Mouse (Mus musculus): ENCODE results near the gene Aldh16a1.
A peak's percentile ranks its signal among the peaks of the same experiment; 100 is the strongest.
"Not testable (repeated sequence)": the region's sequence is repeated elsewhere in the genome, so short reads cannot be mapped to it uniquely, and the experiment has no call there.

Aldh16a1 gene

DNA sequence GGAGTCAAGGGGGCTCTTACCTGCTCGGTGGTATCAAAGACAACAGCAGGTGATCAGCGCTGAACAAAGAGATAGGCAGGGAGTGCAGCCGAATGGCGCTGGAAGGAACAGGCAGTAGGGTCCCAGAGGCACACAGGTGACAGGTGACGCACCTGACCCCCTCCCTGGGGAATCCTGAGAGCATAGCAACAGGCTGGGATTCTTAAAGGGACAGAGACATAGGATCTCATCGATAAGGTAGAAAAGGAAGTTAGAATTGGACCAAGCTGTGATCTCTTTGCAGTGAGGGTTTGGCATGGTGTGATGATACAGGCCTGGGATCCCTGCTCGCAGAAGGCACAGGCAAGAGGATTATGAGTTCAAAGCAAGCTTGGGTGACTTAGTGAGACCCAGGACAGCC lies 25.1 kb upstream of the Aldh16a1 start, which contains the start of gene Gfy:
Gene Gfy, minus strand, starts transcription at position 101 of the 400 bp plus-strand sequence.
- DNase-seq (ENCODE audit: low spot score in 2 of 2): no peak

DNA sequence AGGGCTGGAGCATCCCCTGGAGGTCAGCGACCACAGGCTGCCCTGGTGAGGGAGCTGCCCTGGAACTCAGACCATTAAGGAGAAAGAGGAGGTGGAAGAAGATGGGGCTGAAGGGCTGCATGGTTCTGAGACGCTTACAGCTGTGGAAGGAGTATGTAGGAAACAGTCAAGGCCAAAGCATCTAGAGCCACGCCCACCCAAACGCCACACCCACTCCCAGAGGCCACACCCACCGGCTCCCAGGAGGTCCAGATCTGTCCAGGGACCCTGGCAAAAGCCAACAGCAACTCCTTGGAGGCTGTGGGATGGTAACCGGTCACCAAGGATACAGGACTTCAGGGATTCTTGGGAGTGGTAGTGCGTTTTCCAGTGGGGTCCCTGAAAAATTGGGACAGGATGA lies 24.2 kb upstream of the Aldh16a1 start:
- DNase-seq (ENCODE audit: low spot score in 2 of 2): no peak

DNA sequence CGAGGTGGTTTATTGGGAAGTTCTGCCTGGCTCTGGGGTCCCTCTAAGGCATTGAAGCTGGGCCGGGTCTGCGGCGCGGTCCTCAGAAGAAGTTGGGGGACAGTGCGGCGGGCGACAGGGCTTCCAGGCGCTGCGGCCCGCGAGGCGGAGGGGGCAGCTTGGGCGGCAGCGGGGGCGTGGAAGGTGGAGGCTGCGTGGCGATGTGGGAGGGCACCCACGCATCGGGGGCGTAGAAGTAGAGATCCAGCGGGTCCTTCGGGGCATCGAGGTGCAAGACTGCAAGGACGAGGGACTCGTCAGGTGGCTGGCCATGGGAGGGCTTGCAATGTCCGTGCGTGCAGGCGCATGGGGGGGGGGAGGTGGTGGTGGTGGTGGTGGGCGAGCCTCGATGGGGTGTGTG lies 22.0 kb upstream of the Aldh16a1 start:
- DNase-seq (ENCODE audit: low spot score in 2 of 2): no peak

DNA sequence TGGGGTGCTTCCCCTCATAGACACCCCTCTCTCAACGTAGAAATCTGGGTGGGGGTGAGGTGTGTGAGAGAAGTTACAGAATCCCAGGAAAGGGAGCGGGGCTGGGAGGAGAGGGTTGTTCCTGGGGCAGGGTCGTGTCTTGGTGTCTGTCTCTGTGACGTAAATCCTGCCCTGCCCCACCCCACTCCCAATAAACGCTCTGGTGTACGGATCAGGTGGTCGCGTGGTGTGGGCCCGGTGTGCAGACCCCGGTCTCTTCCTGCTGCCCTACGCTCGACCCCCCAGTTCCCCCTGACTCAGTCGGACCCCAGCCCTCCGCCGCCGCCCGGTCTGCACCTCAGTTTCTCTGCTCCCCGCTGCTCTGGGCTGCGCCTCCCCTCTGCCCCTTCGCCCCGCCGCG lies 21.5 kb upstream of the Aldh16a1 start:
- no peak for DNase-seq (ENCODE audit: low spot score in 2 of 2)

DNA sequence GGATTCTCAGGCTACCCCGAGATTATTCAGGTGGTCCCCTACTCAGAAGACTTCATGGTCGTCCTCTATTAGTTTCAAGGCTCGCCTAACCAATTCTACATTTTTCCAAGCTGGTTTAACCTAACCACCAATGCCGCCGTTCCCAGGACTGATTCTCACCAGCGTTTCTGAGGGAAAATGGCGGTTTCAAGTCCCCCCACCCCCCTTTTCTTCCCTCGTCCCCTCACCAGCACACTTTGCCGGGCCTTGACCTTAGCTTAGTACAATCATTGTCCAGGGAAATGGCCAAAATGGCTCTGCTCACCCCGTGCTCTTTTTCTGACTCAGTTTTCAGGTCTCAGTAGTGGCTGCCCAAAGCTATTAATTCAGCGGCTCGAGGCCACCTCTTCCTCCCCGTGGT lies 21.0 kb upstream of the Aldh16a1 start:
- no peak for DNase-seq (ENCODE audit: low spot score in 2 of 2)

DNA sequence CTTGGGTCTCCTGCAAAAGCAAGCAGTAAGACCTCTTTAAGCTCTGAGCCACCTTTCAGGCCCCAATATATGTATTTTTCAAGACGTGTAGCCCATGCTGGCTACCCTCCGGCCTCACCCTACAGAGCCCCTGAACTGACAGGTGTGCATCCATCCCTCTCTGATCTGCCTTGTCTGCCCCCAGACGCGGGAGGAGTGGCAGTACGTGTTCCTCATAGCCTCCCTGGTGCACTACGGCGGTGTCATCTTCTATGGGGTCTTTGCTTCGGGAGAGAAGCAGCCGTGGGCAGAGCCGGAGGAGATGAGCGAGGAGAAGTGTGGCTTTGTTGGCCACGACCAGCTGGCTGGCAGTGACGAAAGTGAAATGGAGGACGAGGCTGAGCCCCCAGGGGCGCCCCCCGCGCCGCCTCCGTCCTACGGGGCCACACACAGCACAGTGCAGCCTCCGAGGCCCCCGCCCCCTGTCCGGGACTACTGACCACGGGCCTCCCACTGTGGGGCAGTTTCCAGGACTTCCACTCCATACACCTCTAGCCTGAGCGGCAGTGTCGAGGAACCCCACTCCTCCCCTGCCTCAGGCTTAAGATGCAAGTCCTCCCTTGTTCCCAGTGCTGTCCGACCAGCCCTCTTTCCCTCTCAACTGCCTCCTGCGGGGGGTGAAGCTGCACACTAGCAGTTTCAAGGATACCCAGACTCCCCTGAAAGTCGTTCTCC lies 20.3 kb upstream of the Aldh16a1 start:
- no peak for DNase-seq (ENCODE audit: low spot score in 2 of 2)

DNA sequence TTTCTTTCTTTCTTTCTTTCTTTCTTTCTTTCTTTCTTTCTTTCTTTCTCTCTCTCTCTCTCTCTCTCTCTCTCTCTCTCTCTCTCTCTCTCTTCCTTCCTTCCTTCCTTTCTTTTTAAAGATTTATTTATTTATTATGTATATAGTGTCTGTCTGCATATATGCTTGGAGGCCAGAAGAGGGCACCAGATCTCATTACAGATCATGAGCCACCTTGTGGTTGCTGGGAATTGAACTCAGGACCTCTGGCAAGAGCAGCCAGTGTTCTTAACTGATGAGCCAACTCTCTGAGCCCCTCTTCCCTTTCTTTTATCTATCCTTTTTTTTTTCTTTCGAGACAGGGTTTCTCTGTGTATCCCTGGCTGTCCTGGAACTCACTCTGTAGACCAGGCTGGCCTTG lies 19.4 kb upstream of the Aldh16a1 start:
- DNase-seq (ENCODE audit: low spot score in 2 of 2): not testable (repeated sequence)

DNA sequence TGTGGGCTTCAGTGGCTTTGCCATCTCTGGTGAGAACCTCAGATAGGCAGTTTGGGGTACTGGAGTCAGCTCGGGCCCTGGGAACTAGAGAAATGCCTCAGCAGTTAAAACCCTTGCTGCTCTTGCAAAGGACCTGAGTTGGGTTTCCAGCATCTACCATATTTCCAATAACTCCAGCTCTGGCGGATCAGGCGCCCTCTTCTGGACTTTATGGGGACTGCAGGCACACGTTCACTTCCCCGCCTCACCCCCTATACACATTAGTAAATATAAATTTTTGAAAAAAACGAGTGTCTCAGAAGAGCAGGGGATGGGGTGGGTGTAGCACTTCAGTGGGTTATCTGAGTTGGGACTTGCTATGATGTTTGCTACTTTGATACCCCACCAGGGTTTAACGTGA lies 18.6 kb upstream of the Aldh16a1 start:
- no peak for DNase-seq (ENCODE audit: low spot score in 2 of 2)

DNA sequence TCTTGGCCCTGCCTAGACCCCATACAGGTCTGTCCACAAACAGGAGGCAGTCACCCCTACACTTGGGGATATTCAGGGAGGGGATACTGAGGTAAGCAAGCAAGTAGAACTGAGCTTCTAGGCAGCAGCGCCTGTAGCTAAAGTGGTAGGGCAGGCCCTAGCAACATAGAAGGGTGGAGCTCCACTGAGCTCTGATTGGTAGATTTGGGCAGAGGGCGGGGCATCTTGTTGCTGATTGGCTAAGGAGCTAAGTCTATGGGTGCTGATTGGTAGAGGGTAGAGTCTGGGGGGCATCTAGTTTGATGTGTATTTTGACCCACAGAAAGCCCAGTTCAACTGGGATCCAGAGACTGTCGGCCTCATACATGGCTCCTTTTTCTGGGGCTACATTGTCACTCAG lies 15.1 kb upstream of the Aldh16a1 start:
- DNase-seq (ENCODE audit: low spot score in 2 of 2): no peak

DNA sequence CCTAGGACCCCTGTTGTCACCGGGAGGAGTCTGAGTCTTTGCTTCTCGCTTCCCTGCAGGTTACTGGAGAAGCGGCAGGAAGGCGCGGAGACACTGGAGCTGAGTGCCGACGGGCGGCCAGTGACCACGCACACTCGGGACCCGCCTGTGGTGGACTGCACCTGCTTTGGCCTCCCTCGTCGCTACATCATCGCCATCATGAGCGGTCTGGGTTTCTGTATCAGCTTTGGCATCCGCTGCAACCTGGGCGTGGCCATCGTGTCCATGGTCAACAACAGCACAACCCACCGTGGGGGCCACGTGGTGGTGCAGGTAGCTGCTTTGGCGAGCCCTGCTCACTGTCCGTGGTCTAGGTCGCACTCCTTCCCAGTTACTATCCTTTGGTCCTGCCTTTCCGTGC lies 14.3 kb upstream of the Aldh16a1 start:
- DNase-seq (ENCODE audit: low spot score in 2 of 2): no peak

DNA sequence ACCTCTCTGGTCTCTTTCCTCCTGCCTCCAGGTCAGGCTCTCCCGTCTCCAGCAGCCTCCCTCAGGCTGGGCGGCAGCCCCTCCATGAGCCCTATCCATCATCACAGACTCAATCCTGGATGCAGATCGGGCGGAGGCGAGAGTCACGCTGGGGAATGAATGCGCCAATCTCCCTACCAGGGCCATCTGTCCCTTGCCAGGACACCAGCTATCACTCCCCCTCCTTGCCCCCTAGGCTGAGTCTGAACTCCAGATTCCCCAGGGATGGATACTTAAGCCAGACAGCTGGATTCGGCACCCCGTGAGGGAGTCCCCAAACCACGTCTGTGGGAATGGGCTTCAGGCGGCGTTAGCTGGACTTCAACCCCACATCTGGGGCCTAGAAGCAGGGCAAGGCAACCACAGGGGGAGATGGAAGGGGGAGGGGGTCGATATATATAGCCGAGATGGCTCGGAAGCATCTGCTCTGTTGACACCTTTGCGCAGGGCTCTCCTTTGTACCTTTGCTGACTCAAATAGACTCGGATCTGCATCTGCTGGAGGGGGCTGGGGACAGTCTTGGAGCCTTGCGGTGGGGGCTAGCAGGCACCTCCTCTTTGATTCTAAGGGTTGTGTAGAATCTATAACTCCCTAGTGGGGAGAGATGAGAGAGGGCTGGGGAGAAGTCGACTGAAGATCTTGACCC lies 13.5 kb upstream of the Aldh16a1 start:
- no peak for DNase-seq (ENCODE audit: low spot score in 2 of 2)

DNA sequence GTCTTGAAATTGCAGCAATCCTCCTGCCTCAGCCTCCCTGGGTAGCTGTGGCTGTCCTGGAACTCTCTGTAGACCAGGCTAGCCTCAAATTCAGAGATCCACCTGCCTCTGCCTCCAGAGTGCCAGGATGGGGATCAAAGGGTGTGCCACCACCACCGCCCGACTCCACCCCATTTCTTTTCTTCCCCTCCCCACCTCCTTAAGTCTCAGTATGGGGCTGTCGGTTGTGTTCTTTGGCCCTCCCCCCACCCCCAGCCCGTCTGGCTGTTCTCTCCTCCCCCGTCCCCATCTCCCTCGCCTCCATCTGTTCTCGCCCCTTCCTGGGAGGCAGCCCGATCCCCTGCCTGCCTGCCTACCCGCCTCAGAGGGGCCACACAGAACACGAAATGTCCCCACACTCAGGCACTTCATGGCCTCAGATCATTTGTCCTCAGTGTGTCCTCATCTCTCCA lies 12.6 kb upstream of the Aldh16a1 start:
- DNase-seq (ENCODE audit: low spot score in 2 of 2): no peak

DNA sequence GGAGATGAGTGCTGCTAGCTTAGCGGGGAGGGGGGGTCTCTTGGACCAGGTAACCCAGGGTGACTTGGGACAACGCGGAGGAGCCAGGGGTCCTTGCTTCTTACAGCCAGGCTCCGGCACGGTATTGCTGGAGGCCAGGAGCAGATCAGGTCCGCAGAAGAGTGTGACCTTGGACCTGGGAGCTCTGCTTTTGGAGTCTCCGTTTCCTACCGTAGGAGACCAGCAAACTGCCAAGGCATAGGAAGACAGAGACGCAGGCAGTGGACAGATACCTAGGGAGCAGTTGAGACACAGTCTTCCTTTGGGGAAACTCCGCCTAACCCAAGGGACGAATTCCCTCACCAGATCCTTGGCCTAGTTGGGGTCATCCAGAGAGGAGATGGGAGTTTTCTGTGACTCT lies 11.3 kb upstream of the Aldh16a1 start:
- DNase-seq (ENCODE audit: low spot score in 2 of 2): no peak

DNA sequence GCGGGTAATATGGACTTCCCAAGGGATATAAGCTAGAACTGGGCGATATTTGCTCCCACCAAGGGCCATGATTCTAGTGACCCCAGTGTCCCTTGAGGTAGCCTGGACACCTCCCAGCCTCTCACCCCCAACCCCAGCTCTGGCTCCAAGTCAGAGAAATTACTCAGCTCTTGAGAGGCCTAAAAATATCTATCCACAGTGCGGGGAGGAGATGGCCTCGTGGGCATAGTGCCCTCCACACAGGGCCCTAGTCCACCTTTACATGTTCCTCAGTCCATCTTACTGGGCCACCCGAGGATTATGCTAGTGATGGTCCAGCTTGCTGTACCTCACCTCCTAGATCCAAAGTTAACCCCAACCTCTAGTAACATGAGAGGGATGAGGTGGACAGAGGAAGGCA lies 10.4 kb upstream of the Aldh16a1 start:
- no peak for DNase-seq (ENCODE audit: low spot score in 2 of 2)

DNA sequence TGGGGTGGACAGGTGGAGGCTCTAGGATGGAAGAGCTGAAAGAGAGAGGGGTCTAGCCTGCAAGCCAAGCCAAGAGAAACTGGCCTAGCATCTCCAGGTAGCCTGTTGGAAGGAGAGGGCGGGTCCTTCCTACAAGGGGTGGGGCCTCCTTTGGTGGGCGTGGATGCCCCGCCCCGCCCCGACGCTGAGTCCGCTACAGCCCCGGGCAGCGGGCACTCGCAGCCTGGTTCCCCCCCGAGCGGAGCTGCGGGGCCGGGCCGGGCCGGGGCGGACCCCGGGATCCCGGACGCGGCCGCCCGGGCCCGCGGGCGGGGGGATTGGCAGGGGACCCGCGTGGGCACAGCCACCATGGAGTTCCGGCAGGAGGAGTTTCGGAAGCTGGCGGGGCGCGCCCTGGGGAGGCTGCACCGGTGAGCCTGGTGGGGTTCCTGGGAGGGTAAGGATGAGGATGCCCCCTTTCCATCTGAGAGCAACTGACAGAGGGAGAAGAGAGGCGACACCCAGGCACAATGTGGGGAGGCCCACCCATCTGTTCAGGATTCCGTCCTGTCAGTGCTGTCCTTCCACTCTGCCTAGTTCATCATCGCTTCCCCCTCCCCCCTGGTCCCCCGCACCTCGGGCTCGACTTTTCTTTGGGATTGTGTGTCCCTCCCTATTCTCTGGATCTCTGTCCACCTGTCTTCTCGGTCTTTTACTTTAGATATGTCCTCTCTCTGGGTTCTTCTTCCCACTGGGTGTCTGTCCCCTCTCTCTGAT lies 9.5 kb upstream of the Aldh16a1 start, which contains the start of gene Slc17a7:
Gene Slc17a7, plus strand, starts transcription at position 215 of the 756 bp plus-strand sequence.
- DNase-seq (ENCODE audit: low spot score in 2 of 2): no peak

DNA sequence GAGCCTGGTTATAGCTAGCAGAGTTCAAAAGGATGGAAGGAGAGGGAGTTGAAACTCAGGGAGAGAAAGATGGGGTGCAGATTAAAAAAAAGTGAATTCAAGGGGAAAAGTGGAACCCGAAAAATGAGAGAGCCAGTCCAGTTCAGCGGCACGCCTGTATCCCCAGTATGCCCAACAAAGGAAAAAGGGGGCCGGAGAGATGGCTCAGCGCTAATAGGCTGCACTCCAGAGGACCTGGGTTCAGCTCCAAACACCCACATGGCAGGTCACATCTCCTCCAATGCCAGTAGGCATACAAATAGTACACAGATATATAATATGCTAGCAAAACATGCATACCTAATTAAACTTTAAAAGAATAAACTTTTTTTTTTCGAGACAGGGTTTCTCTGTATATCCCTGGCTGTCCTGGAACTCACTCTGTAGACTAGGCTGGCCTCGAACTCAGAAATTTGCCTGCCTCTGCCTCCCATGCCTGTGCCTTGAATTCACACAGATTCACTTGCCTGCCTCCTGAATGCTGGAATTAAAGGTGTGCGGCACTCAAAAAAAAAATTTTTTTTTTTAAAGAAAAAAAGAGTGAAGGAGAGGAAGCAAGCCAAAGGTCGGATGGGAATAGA lies 8.7 kb upstream of the Aldh16a1 start:
- no peak for DNase-seq (ENCODE audit: low spot score in 2 of 2)

DNA sequence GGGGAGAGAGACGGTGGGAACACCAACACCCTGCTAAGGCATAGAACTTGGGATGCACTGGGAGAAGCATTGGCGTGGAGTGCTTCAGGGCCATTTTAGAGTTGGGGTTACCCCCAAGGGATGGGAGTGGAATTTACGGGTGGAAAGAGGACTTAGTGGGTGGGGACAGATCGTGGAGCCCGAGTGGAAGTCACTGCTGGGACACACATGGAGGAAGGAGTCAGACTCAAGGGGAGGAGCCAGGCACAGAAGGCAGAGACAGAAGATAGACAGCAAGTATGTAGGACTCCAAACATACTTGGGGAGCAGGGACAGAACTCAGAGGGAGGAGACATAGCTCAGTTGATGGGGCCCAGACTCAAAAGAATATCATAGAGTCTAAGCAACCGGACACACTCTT lies 8.2 kb upstream of the Aldh16a1 start:
- DNase-seq (ENCODE audit: low spot score in 2 of 2): no peak

DNA sequence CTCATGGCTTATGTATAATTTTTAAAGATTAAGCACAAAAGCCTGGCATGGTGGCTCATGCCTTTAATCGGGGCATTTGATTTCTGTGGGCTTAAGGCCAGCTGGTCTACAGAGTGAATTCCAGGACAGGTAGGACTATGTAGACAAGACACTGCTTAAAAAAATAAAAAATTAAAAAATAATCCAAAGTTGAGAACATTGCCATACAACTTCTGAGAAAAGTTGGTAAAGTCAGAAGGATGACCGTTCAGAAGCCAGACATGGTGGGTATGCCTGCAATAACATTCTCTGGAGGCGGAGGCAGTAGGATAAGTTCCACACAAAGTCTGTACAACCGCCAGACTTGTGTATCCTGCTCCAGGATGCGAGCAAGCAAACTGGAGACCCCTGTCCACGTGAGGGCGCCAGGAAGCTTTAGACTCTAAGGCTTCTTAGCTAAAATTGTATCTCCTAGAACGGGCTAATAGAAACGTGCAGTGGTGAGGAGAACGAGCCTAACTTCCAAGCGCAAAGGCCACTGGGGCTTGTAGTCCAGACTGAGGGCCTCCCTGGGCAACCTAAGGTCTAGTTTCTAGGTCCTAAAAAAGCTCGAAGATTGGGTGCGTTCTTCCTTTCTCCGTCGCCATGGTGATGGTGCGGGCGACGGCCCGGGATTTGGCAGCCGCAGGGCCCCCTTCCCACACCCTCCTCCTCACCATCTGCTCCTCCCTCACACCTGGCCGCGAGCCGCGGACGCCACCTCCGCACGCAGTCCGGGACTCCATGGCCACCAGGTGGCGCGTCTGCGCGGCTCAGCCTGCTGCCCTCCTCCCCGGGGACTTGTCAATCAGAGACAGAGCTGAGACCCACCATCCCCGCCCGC lies 7.5 kb upstream of the Aldh16a1 start:
- DNase-seq (ENCODE audit: low spot score in 2 of 2): peak; percentile 82 to 91

DNA sequence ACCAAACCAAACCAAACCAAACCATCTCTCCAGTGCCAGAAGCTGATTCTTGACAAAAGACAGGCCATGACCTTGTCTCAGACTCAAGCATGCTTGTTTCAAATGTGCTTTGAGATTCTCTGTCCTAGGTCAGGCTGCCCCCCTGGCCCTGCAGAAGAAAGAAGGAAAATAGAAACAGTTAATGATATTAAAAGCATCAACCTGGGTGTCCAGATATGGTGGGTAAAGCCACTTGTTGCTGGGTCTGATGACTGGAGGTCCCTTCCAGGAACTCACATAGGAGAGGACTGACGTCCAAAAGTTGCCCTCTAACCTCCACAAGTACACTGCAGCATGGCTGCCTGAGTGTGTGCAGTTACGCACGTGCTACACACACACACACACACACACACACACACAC lies 6.5 kb upstream of the Aldh16a1 start:
- DNase-seq (ENCODE audit: low spot score in 2 of 2): no peak

DNA sequence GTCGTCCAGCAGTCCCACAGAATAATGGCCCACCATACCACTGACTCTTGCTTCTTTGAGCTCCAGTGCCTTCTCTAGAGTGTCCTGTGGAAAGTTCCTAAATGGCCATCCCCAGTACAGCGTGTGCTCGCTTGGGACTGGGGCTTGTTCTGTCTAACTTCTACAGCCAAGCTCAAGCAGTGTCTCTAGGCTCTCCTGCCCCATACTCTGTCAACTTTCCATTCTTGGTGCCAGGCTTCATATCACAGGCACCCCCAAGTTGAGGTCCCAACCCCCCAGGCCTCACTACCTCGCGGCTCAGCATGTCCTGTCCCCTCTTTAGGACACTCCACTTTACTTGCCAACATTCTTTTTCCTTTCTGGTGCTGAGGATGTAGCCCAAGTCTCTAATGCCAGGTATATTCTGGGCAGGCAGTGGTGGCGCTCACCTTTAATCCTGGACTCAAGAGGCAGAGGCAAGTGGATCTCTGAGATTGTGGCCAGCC lies 6.0 kb upstream of the Aldh16a1 start:
- DNase-seq (ENCODE audit: low spot score in 2 of 2): no peak

DNA sequence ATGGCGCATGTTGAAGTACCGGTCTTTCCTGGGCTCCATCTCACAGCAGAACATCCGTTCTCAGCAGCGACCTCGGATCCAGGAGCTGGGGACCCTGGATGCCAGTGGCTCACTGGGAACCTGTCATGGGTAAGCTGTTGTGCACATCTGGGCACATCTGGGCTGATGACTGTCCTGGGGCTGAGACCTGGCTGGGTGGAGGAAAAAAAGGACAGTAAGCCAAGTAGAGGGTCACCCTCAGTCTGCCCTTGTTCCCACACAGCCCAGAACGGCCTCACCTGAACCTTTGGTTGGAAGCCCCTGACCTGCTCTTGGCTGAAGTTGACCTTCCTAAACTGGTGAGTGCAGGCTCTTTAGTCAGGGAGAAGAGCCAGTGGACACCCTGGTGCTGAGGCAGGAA lies 4.6 kb upstream of the Aldh16a1 start:
- DNase-seq (ENCODE audit: low spot score in 2 of 2): no peak

All from urinary bladder, postnatal 4 days (tissue).